Mouse (Mus musculus) lung, postnatal 0 days (tissue): Measurements from ENCODE around the gene Ptpru.

Experiments used
- CTCF ChIP-seq: IDR thresholded peaks from 2 replicates; pipeline ENCODE4 v1.5.1; 2016; ENCODE audit warnings: antibody characterized with exemption, mild to moderate bottlenecking
- EP300 ChIP-seq: IDR thresholded peaks from 2 replicates; pipeline ENCODE4 v1.6.1; 2016; ENCODE audit warnings: antibody characterized with exemption, mild to moderate bottlenecking, control low read depth

DNA sequence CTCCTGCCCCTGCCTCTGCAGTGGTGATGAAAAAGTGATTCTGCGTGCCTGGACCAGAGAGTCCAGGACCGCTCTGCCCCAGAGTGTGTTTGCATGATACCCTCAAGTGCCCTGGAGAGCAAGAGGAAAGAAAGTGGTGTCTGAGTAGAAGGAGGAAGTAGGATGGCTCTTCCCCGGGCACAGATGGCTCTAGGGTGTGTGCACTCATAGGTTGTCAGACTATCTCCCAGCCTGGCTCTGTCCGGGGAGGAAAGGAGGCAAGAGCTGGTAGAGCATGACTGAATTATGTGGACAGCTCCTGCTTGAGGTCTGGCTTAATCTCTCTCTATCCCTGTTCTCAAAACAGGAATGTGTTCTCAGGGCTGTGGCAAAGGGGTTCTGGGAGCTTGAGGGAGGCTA lies 23.3 kb upstream of the Ptpru start:
- TF ChIP-seq CTCF: no peak
- no peak for TF ChIP-seq EP300
